In the genomic region with DNA sequence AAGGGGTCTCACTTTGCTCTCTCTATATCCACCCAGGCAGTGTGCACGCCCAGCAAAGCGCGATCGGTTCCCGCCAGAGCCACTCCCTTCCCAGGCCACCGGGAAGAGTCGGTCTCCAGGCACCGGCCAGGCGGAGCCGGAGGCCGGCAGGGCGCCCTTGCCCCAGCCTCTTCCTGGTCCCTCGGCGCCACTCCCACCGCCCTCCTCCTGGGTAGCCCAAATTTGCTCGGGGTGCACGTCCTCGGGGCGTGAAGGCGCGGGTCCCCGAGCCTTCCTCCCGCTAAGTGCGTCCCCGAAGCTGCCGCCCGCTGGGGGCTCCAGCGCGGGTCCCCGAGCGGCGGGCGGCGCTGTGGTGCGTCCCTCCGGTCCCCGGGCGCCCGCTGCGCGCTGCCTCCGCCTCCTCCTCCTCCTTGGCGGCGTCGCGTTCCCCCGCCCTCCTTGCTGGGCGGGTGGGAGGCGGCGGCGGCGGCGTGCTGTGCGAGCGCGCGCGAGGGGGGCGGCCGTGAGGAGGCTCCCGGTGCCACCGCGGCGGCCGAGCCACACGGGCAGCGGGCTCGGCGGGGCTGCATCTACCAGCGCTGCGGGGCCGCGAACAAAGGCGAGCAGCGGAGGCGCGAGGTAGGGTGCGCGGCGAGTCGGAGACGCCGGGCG, we compare ENCODE assay signal across 8 mouse cellular contexts. TPM values are rescaled to one million over a fixed set of nuclear protein-coding genes. Genes with fewer than 3 reads are reported as not detected.
DNase-seq lines count a peak whose midpoint lies in the region; ATAC-seq and TF ChIP-seq lines count a peak whose summit lies in the region.

Gene Sh3rf1 (plus strand): TSS at position 144 of the 651 bp plus-strand sequence.

- intact Hi-C loops in left cerebral cortex, adult 2 months (cut with DNase I) = loop anchor here (1.0 to 5.0 kb wide), 8 partner anchors 35 to 263 kb away; partner anchors contain the start of genes Cbr4 and Nek1

- H3K9me3 ChIP-seq in hindbrain, embryonic 15.5 days = no peaks in the 10 kb centered on the region

- H3K9ac ChIP-seq in hindbrain, embryonic 15.5 days = peak within 1 kb of the TSS; percentile 83

- peak within 1 kb of the TSS; percentile 85 for H3K27ac ChIP-seq in hindbrain, embryonic 15.5 days (replicated peaks)
- peak within 1 kb of the TSS; percentile 87 for H3K27ac ChIP-seq in left cerebral cortex, adult 2 months
- H3K27ac ChIP-seq in macrophage = no peak within 1 kb of the TSS

- H3K27me3 ChIP-seq in hindbrain, embryonic 15.5 days = no peaks in the 10 kb centered on the region

- H3K4me2 ChIP-seq in hindbrain, embryonic 15.5 days = peak within 1 kb of the TSS; percentile 91

- H3K79me2 ChIP-seq in macrophage (ENCODE audit: inconsistent target) = no peaks in the 10 kb centered on the region

- under 1% methylated on average over 66 of the region's 84 CpGs for WGBS in hindbrain, embryonic 15.5 days
- under 1% methylated on average over 49 of the region's 84 CpGs for WGBS in macrophage (ENCODE audit: missing documents)

- H3K4me3 ChIP-seq in hindbrain, embryonic 15.5 days = peak within 1 kb of the TSS; percentile 92
- H3K4me3 ChIP-seq in left cerebral cortex, adult 2 months = peak within 1 kb of the TSS; percentile 93
- peak within 1 kb of the TSS; percentile 49 for H3K4me3 ChIP-seq in macrophage (ENCODE audit: inconsistent target)

- H3K36me3 ChIP-seq in hindbrain, embryonic 15.5 days = no peaks in the 10 kb centered on the region
- no peaks in the 10 kb centered on the region for H3K36me3 ChIP-seq in macrophage (ENCODE audit: inconsistent target)

- peak; percentile 87 for ATAC-seq in hindbrain, embryonic 15.5 days (ENCODE audit: low FRiP score, low read depth)

- TF ChIP-seq CTCF in left cerebral cortex, adult 2 months (IDR thresholded peaks at IDR 0.05) = peak; percentile 38

- peak; percentile 65 for DNase-seq in R1 (ENCODE audit: low read depth, low spot score)
- DNase-seq in cerebellum, postnatal 14 days = peak; percentile 61 to 63
- peak; percentile 64 for DNase-seq in gastrocnemius, adult 18-20 months (ENCODE audit: low spot score)
- peak; percentile 82 to 83 for DNase-seq in left cerebral cortex, adult 2 months (ENCODE audit: extremely low spot score in 1 of 2, low spot score in 2 of 2)
- DNase-seq in right cerebral cortex, adult 18-20 months = peak; percentile 80
- DNase-seq in urinary bladder, postnatal 10 days (ENCODE audit: low spot score) = peak; percentile 27

- H3K4me1 ChIP-seq in hindbrain, embryonic 15.5 days (replicated peaks) = peaks cover 36% of the 10 kb centered on the region

RNA-seq across cellular contexts. Expression of gene Sh3rf1, which starts in this region (rescaled TPM):
- 1 to 10 TPM; 1.0 to 2.8 TPM for total RNA-seq in gastrocnemius, adult 18-20 months (2021)
- polyA plus RNA-seq in hindbrain, embryonic 15.5 days (2015; fragmentation: Nextera tagmentation; extraction: Ambion mirVana) = 25.8 and 28.0 TPM in 2 replicates
- total RNA-seq in left cerebral cortex, adult 2 months (2021) = 10 to 100 TPM; 37.5 to 40.7 TPM
- 1 to 10 TPM in 24 of 26 experiments, under 1 TPM in 2; 0.53 to 9.8 (median 4.7) TPM for total RNA-seq in macrophage (2018; cell fraction: chromatin; rRNA removed)
- total RNA-seq in macrophage (2018; cell fraction: cytosol; rRNA removed) = 1 to 10 TPM in 25 of 26 experiments, under 1 TPM in 1; 0.91 to 3.3 (median 1.8) TPM
- total RNA-seq in macrophage (2018; cell fraction: nucleus; rRNA removed) = 10 to 100 TPM in 1 of 26 experiments, 1 to 10 TPM in 25; 1.2 to 14.0 (median 3.1) TPM
- 0.94 to 2.8 TPM (median 1.5 TPM) in 3 replicates for polyA plus RNA-seq in macrophage (2018)

Comparison
In these comparisons a context has a peak if more than half of its experiments do, and no peak if none do; other contexts are left out.
1. RNA of gene Sh3rf1 (total RNA-seq): 37.5 to 40.7 TPM in left cerebral cortex, adult 2 months; 1.0 to 2.8 TPM in gastrocnemius, adult 18-20 months; every median in the first group is over 10 times any median in the second.
2. DNase-seq: peak in every context shown above with its lines; median percentile 82 in left cerebral cortex, adult 2 months; 80 in right cerebral cortex, adult 18-20 months; 65 in R1; 64 in gastrocnemius, adult 18-20 months; 62 in cerebellum, postnatal 14 days; 27 in urinary bladder, postnatal 10 days.
3. Peak in every context shown above with its lines, with median percentiles within 50 percentile points of each other: H3K4me3 ChIP-seq.